Mouse (Mus musculus) CH12.LX (cell line): ENCODE measurements at regions not wholly inside any gene's neighbourhood (a gene's known extent, or its start where the extent isn't known, plus 50 kb on each side); places are given as distances from the start of the nearest gene placed in this dataset.
A peak's percentile ranks its signal among the peaks of the same experiment; 100 is the strongest.

Experiments used
- DNase-seq: peaks from one replicate; pipeline ENCODE4 v3.0.0-alpha.2; 2013; ENCODE audit errors: extremely low read depth
- H3K27ac ChIP-seq: 2 replicates; pipeline ENCODE4 v1.5.1; 2012; ENCODE audit warnings: low read depth, mild to moderate bottlenecking, control low read depth, moderate library complexity; ENCODE audit not compliant: insufficient read depth
- H3K27me3 ChIP-seq: replicated peaks from 2 replicates; pipeline ENCODE3; 2012; ENCODE audit warnings: inconsistent platforms
- H3K36me3 ChIP-seq, 2 experiments: replicated peaks in 1 of 2; 2 replicates each; pipeline versions ENCODE3 to v1.6.1; 2012; ENCODE audit warnings: inconsistent platforms in 1 of 2, low read length in 1 of 2, mild to moderate bottlenecking in 1 of 2, mixed read lengths in 1 of 2, moderate library complexity in 1 of 2; ENCODE audit not compliant: control insufficient read depth in 1 of 2, insufficient read depth in 1 of 2
- H3K4me1 ChIP-seq, 2 experiments: 2 replicates each; pipeline ENCODE4 v1.6.1; 2012; ENCODE audit warnings: inconsistent platforms in 1 of 2, moderate library complexity in 1 of 2; ENCODE audit not compliant: insufficient read depth in 2 of 2, control insufficient read depth in 1 of 2
- H3K4me2 ChIP-seq: 2 replicates; pipeline ENCODE4 v1.6.1; 2012; ENCODE audit warnings: low read depth, mild to moderate bottlenecking, control low read depth; ENCODE audit not compliant: poor library complexity, insufficient read depth, severe bottlenecking
- H3K4me3 ChIP-seq, 3 experiments: fragments of 150-350 bp in 1 of 3; sonication (generic) in 1 of 3; replicated peaks in 1 of 3; 2 replicates each; pipeline versions ENCODE3 to v1.5.1; 2011 to 2012; ENCODE audit warnings: low read depth in 2 of 3, low read length in 2 of 3, mild to moderate bottlenecking in 2 of 3, moderate library complexity in 2 of 3, control low read depth in 1 of 3, improper control_type of control experiment in 1 of 3, inconsistent platforms in 1 of 3, mixed read lengths in 1 of 3; ENCODE audit not compliant: poor library complexity in 1 of 3
- H3K79me2 ChIP-seq: replicated peaks from 2 replicates; pipeline ENCODE4 v1.6.1; 2012; ENCODE audit warnings: mild to moderate bottlenecking, moderate library complexity; ENCODE audit not compliant: control insufficient read depth, poor library complexity, insufficient read depth, severe bottlenecking; ENCODE audit errors: extremely low read depth
- H3K9ac ChIP-seq: 2 replicates; pipeline ENCODE4 v1.6.1; 2012; ENCODE audit warnings: low read depth, mild to moderate bottlenecking, control low read depth, moderate library complexity; ENCODE audit not compliant: insufficient read depth
- H3K9me3 ChIP-seq: replicated peaks from 2 replicates; pipeline ENCODE3; 2012; ENCODE audit warnings: low read length, inconsistent platforms, mixed read lengths
- BHLHE40 ChIP-seq: IDR thresholded peaks from 2 replicates; pipeline ENCODE4 v1.6.1; 2011; ENCODE audit warnings: mild to moderate bottlenecking, low read depth, low read length, improper control_type of control experiment
- CHD1 ChIP-seq: IDR thresholded peaks from 2 replicates; pipeline ENCODE4 v1.6.1; 2012; ENCODE audit warnings: low read depth, low read length, improper control_type of control experiment, inconsistent platforms
- E2F4 ChIP-seq: IDR thresholded peaks from 2 replicates; pipeline ENCODE4 v1.6.1; 2011; ENCODE audit warnings: low read depth, low read length, improper control_type of control experiment; ENCODE audit not compliant: insufficient replicate concordance
- GABPA ChIP-seq: IDR thresholded peaks from 2 replicates; pipeline ENCODE4 v1.6.1; 2012; ENCODE audit warnings: low read depth, low read length, improper control_type of control experiment, inconsistent platforms; ENCODE audit not compliant: insufficient replicate concordance
- HCFC1 ChIP-seq: IDR thresholded peaks from 2 replicates; pipeline ENCODE4 v1.6.1; 2012; ENCODE audit warnings: low read depth, mild to moderate bottlenecking, inconsistent platforms, low read length, improper control_type of control experiment
- JUND ChIP-seq: conservative IDR thresholded peaks from 2 replicates; pipeline ENCODE4 v1.6.1; 2011; ENCODE audit warnings: low read depth, low read length, improper control_type of control experiment
- MYC ChIP-seq: IDR thresholded peaks from 2 replicates; pipeline ENCODE4 v1.6.1; 2011; ENCODE audit warnings: low read depth, mild to moderate bottlenecking, improper control_type of control experiment, low read length
- NRF1 ChIP-seq: IDR thresholded peaks from 2 replicates; pipeline ENCODE4 v1.6.1; 2014; ENCODE audit warnings: low read depth, mild to moderate bottlenecking, inconsistent platforms, low read length, improper control_type of control experiment, moderate library complexity
- RCOR1 ChIP-seq: conservative IDR thresholded peaks from 2 replicates; pipeline ENCODE4 v1.6.1; 2012; ENCODE audit warnings: low read depth, mild to moderate bottlenecking, inconsistent platforms, low read length, improper control_type of control experiment
- TBP ChIP-seq: conservative IDR thresholded peaks from 2 replicates; pipeline ENCODE4 v1.6.1; 2011; ENCODE audit warnings: low read depth, low read length, improper control_type of control experiment
- TCF12 ChIP-seq: IDR thresholded peaks from 2 replicates; pipeline ENCODE4 v1.6.1; 2014; ENCODE audit warnings: low read depth, mild to moderate bottlenecking, inconsistent platforms, low read length, improper control_type of control experiment
- USF2 ChIP-seq: conservative IDR thresholded peaks from 2 replicates; pipeline ENCODE4 v1.6.1; 2011; ENCODE audit warnings: low read depth, low read length, improper control_type of control experiment
- ZC3H11A ChIP-seq: IDR thresholded peaks from 2 replicates; pipeline ENCODE4 v1.6.1; 2012; ENCODE audit warnings: low read depth, mild to moderate bottlenecking, inconsistent platforms, low read length, improper control_type of control experiment
- ZNF384 ChIP-seq: IDR thresholded peaks from 2 replicates; pipeline ENCODE4 v1.6.1; 2012; ENCODE audit warnings: low read depth, low read length, improper control_type of control experiment, inconsistent platforms
- dilution Hi-C: fragments of 300-500 bp; cut with MboI; formaldehyde crosslinking; loops from 2 replicates; pipeline ENCODE4 v1.14.3; 2020; ENCODE audit warnings: low sequenced_read_pairs; ENCODE audit not compliant: extremely low pct_unique_long_range_greater_than_20kb, extremely low pct_ligation_motif_present
- in situ Hi-C: fragments of 300-500 bp; cut with MboI; formaldehyde crosslinking; loops from 3 replicates; pipeline ENCODE4 v1.14.3; 2019; ENCODE audit warnings: low sequenced_read_pairs, low pct_ligation_motif_present, low pct_unique_long_range_greater_than_20kb, mixed read lengths

- TF ChIP-seq CHD1: no peak
- no peak for TF ChIP-seq TCF12
- no peak for TF ChIP-seq NRF1
- TF ChIP-seq, all 38 proteins: peak for 0
- no peak overlapping the region for H3K9ac ChIP-seq
- H3K27me3 ChIP-seq: no peaks in the 10 kb centered on the region
- H3K4me2 ChIP-seq: no peak overlapping the region
- in situ Hi-C loops (no loop called here), dilution Hi-C loops (no loop called here)
- no peaks in the 10 kb centered on the region for H3K9me3 ChIP-seq
- no peaks in the 10 kb centered on the region for H3K36me3 ChIP-seq
- DNase-seq: no peak
- no peak overlapping the region for H3K4me3 ChIP-seq
- H3K4me1 ChIP-seq: peaks cover 8 to 19% of the 10 kb centered on the region in 2 experiments
- no peaks in the 10 kb centered on the region for H3K79me2 ChIP-seq
- H3K27ac ChIP-seq: no peak overlapping the region
These were observed 304.2 kb downstream of the 4933412E24Rik start for GRCm38 (mm10) chr15:59712077-59712752.

GRCm38 (mm10) chr15:59709925-59710324 lies 306.5 kb downstream of the 4933412E24Rik start:
- dilution Hi-C loops (no loop called here), in situ Hi-C loops (no loop called here)
- Histone ChIP-seq H3K4me3 (no peak overlapping the region), H3K79me2 (no peaks in the 10 kb centered on the region), H3K4me2 (no peak overlapping the region), H3K27ac (no peak overlapping the region), H3K4me1 (peaks cover 8 to 23% of the 10 kb centered on the region in 2 experiments), H3K36me3 (no peaks in the 10 kb centered on the region), H3K27me3 (no peaks in the 10 kb centered on the region), H3K9ac (no peak overlapping the region), H3K9me3 (no peaks in the 10 kb centered on the region)
- 0 out of 2 replicates have a peak, but pooled peaks have one; percentile 5 for TF ChIP-seq BHLHE40
- no peak for TF ChIP-seq E2F4
- no peak for TF ChIP-seq MYC
- no peak for TF ChIP-seq RCOR1
- no peak for TF ChIP-seq TBP
- TF ChIP-seq GABPA: no peak
- no peak for DNase-seq

DNA sequence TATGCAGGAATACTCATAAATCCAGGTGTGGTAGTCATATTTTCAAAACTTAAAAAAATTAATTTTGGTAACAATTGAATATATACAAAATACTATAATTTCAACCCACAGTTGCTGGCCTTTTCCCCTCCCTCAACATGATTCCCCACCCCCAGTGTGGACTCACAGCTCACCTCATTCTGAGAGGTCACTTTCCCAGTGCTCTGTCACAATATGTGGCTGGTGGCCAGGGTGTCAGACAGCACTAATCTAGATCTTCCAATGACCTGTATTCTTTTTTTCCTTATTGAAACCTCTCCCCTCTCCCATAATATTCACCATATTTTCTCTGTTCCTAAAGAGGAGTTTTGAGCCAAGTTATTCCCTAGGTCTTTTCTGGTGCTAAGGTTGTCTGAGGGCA lies 308.0 kb downstream of the 4933412E24Rik start:
- Histone ChIP-seq H3K4me1 (peaks cover 5 to 10% of the 10 kb centered on the region in 2 experiments), H3K9me3 (no peaks in the 10 kb centered on the region), H3K4me2 (no peak overlapping the region), H3K36me3 (no peaks in the 10 kb centered on the region), H3K79me2 (no peaks in the 10 kb centered on the region), H3K4me3 (no peak overlapping the region), H3K27ac (no peak overlapping the region), H3K9ac (no peak overlapping the region), H3K27me3 (no peaks in the 10 kb centered on the region)
- in situ Hi-C loops (no loop called here), dilution Hi-C loops (no loop called here)
- DNase-seq: no peak
- TF ChIP-seq ZC3H11A (no peak), HCFC1 (no peak), ZNF384 (no peak), JUND (no peak), USF2 (no peak)
